Mouse (Mus musculus) heart, embryonic 16.5 days (tissue): ENCODE data around the gene Tmem104. TPM values are rescaled to one million over a fixed set of nuclear protein-coding genes. Genes with fewer than 3 reads are reported as not detected.

Source experiments
- ATAC-seq: fragments of 200-750 bp; cut with Nextera tagmentation; replicated peaks from 2 replicates; pipeline ENCODE4 v1.8.0; 2017; ENCODE audit warnings: moderate number of reproducible peaks; ENCODE audit not compliant: insufficient read depth, low FRiP score; ENCODE audit errors: extremely low read depth
- H3K27ac ChIP-seq: fragments of 300-500 bp; sonication (generic); 2 replicates; pipeline ENCODE4 v1.5.1; 2014; ENCODE audit warnings: mild to moderate bottlenecking, low read length, control low read depth, moderate library complexity
- H3K27me3 ChIP-seq: fragments of 300-500 bp; sonication (generic); 2 replicates; pipeline ENCODE4 v1.6.1; 2014; ENCODE audit warnings: low read length, mixed read lengths; ENCODE audit not compliant: control insufficient read depth, insufficient read depth
- H3K36me3 ChIP-seq: fragments of 300-500 bp; sonication (generic); 2 replicates; pipeline ENCODE4 v1.6.1; 2014; ENCODE audit not compliant: control insufficient read depth, insufficient read depth
- H3K4me1 ChIP-seq: fragments of 300-500 bp; sonication (generic); 2 replicates; pipeline ENCODE4 v1.6.1; 2014; ENCODE audit warnings: low read length, mixed read lengths; ENCODE audit not compliant: control insufficient read depth, insufficient read depth
- H3K4me2 ChIP-seq: fragments of 300-500 bp; sonication (generic); 2 replicates; pipeline ENCODE4 v1.6.1; 2014; ENCODE audit warnings: low read depth, mild to moderate bottlenecking, control low read depth, low read length
- H3K4me3 ChIP-seq: fragments of 300-500 bp; sonication (generic); 2 replicates; pipeline ENCODE4 v1.5.1; 2014; ENCODE audit warnings: mild to moderate bottlenecking, control low read depth, low read length
- H3K9ac ChIP-seq: fragments of 300-500 bp; sonication (generic); 2 replicates; pipeline ENCODE4 v1.6.1; 2014; ENCODE audit warnings: low read length, control low read depth
- H3K9me3 ChIP-seq: fragments of 300-500 bp; sonication (generic); replicated peaks from 2 replicates; pipeline ENCODE4 v1.6.1; 2016; ENCODE audit warnings: low read length; ENCODE audit not compliant: control insufficient read depth
- WGBS: fragments of 180-500 bp; shearing (Covaris S2); extraction: QIAGEN DNeasy Blood & Tissue Kit; methylation state at CpG from one replicate; pipeline ENCODE4 v1.1.7; 2014; 5-methylcytosine and 5-hydroxymethylcytosine counted together
- polyA plus RNA-seq: library from polyadenylated mRNA; unstranded; fragments of >200 nt; fragmentation: Nextera tagmentation; extraction: Ambion mirVana; gene quantifications from 2 replicates; pipeline ENCODE4 v1.2.1, GENCODE M21; 2015

The Tmem104 gene
- polyA plus RNA-seq, 1 experiment from 2014 or later = 6.6 TPM

DNA sequence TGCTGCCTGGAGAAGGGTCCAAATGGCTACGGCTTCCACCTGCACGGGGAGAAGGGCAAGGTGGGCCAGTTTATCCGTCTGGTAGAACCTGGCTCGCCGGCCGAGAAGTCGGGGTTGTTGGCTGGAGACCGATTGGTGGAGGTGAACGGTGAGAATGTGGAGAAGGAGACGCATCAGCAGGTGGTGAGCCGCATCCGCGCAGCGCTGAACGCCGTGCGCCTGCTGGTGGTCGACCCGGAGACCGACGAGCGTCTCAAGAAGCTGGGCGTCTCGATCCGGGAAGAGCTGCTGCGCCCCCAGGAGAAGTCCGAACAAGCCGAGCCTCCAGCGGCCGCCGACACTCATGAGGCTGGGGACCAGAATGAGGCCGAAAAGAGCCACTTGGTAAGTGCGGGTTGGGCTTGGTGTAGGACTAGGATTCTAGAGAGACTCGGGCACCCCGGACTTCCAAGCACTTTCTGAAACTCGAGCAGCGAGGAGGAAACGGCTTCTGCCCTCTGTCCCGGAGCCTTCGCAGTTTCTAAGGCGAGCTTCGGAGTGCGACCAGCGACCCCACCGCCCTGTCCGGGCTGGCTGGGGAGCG lies 23.6 kb upstream of the Tmem104 start:
- Histone ChIP-seq H3K36me3 (no peaks in the 10 kb centered on the region), H3K27ac (peak overlapping the region; percentile 46; the same call in 1 of the 2 replicates), H3K9ac (peak overlapping the region; percentile 75), H3K9me3 (no peaks in the 10 kb centered on the region; the same call in 1 of the 2 replicates), H3K4me1 (peaks cover 28% of the 10 kb centered on the region), H3K4me2 (peak overlapping the region; percentile 95), H3K4me3 (peak overlapping the region; percentile 82), H3K27me3 (peaks cover 4% of the 10 kb centered on the region; the same call in 1 of the 2 replicates)
- WGBS = under 1% methylated on average over 47 of the region's 47 CpGs
- peak; percentile 19; the same call in 1 of the 2 replicates for ATAC-seq

DNA sequence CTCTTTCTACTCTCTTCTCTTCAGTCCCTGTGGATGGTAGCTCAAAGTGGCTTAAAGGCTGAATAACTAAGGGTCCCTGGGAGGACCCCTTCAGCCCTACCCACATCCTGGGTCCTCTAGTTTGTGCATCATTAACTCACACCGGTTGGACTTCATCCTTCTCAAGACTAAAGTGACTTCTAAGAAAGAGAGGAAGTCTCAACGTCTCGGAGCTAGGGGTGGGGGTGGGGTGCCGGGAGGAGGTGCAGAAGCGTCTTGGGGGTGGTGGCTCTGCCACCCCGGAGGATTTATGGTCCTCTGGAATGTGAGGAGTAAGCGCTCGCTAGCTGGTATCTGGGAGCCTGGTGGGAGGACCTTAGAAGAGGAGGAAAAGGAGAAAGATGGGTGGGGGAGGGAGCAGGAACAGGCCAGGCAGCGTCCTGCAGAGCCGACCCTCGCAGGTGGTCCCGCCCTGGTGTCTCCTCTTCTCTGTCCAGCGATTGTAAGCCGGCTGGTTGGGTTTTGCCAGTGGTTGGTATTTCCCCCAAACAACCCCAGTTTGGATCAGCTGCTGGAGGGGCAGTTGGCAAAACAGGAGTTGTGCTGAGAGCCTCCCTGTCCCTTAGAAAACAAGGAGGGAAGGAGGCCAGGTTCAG lies 22.8 kb upstream of the Tmem104 start:
- ATAC-seq = no peak
- no peaks in the 10 kb centered on the region for H3K36me3 ChIP-seq
- H3K4me1 ChIP-seq = peaks cover 28% of the 10 kb centered on the region
- peak overlapping the region; percentile 95 for H3K4me2 ChIP-seq
- H3K27me3 ChIP-seq = peaks cover 4% of the 10 kb centered on the region; the same call in 1 of the 2 replicates
- H3K27ac ChIP-seq = peak overlapping the region; percentile 13; the same call in 1 of the 2 replicates
- H3K4me3 ChIP-seq = peak overlapping the region; percentile 82
- WGBS = 0% methylated on average over 14 of the region's 14 CpGs
- H3K9ac ChIP-seq = peak overlapping the region; percentile 75
- H3K9me3 ChIP-seq = no peaks in the 10 kb centered on the region

DNA sequence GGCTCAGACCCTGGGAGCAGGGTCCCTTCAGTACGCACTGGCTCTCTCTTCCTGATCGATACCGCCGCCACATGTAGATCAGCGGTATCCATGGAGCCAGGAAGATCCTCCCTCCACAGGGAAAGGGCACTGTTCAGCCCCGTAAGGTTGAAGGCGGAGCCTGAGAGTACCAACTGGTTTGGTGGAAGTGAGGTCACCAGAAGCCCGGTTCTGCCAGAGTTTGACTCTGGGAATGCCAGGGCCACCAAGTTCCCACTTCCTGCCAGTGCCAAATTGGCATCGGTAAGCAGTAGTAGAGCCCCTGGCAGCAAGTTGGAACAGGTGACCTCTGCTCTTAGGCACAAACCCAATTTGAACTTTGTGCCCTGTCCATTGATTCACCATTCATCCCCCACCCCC lies 22.3 kb upstream of the Tmem104 start:
- WGBS = 5% methylated on average over 9 of the region's 9 CpGs
- ATAC-seq = no peak
- Histone ChIP-seq H3K27ac (no peak overlapping the region), H3K4me2 (peak overlapping the region; percentile 95), H3K9ac (peak overlapping the region; percentile 75), H3K36me3 (no peaks in the 10 kb centered on the region), H3K4me1 (peaks cover 28% of the 10 kb centered on the region), H3K4me3 (peak overlapping the region; percentile 82), H3K27me3 (peaks cover 4% of the 10 kb centered on the region; the same call in 1 of the 2 replicates), H3K9me3 (no peaks in the 10 kb centered on the region)

DNA sequence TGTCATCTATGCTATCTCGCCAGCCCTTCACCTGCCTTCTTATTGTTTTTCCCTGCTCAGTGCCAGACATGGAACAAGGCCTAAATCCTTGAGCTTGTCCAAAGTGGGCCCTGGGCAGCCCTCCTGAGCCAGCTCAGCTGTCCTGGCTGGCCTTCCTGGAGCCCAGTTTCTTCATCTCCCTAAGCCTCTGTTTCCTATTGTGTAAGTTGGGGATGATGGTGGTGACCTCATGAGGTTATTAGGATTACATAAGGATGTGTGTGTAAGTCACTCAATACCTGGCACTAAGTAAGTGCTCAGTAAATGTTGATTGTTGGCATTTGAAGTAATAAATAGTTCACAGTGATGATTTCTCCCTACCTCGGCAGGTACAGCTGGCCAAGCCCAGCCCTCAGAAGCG lies 20.5 kb upstream of the Tmem104 start:
- 86% methylated on average over 3 of the region's 3 CpGs for WGBS
- no peak overlapping the region for H3K27ac ChIP-seq
- H3K9me3 ChIP-seq = no peaks in the 10 kb centered on the region
- no peak overlapping the region for H3K4me3 ChIP-seq
- no peak overlapping the region for H3K9ac ChIP-seq
- no peaks in the 10 kb centered on the region for H3K36me3 ChIP-seq
- ATAC-seq = no peak
- H3K27me3 ChIP-seq = peaks cover 4% of the 10 kb centered on the region; the same call in 1 of the 2 replicates
- H3K4me1 ChIP-seq = peaks cover 22% of the 10 kb centered on the region
- no peak overlapping the region for H3K4me2 ChIP-seq

DNA sequence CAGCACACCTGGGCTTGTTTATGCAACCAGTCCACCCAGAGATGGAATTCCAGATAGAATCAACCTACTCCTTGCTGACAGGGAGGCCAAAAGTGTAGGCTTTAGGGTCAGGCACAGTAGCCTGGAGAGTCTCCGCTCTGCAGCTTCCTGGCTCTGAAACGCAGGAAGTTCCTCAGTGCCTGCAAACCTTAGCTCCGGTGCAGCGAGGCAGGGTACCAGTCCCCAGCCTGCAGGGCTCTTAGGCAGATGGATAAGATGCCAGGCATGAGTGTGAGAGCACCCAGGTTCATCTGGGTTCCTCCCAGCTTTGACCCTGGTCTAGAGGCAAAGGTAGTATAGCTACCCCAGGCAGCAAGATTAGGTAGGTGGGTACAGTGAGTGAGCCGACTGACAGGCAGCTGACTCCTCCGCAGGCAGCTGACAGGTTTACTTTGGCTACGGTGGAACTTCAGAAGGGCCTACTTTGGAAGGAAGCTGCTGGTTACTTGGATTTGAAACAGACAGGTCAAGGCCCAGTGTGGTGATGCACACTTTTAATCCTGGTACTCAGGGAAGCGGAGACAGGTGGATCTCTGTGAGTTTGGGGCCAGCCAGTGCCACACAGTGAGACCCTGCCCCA lies 19.5 kb upstream of the Tmem104 start:
- no peak overlapping the region for H3K9ac ChIP-seq
- no peak overlapping the region for H3K27ac ChIP-seq
- no peaks in the 10 kb centered on the region for H3K36me3 ChIP-seq
- peaks cover 19% of the 10 kb centered on the region for H3K4me1 ChIP-seq
- WGBS = 65% methylated on average over 8 of the region's 8 CpGs
- ATAC-seq = no peak
- H3K4me3 ChIP-seq = no peak overlapping the region
- H3K27me3 ChIP-seq = peaks cover 4% of the 10 kb centered on the region; the same call in 1 of the 2 replicates
- no peak overlapping the region for H3K4me2 ChIP-seq
- no peaks in the 10 kb centered on the region for H3K9me3 ChIP-seq

DNA sequence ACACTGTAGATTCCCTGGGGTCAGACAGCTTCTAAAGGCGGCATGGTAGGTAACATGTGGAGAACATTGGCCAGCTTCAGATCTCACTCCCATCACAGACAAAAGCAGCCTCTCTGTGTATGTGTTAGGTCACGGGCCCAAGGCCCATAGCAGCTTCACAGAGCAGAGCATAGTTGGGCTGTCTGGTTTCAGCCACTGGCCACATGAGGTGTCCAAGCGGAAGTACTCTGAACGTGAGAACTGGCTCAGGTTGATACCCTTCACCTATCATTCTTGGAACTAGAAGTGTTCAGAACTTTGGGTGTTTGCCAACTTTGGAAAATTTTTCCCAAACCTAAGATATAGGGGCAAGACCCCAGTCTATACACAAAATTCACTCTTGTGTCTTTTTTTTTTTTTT lies 17.9 kb upstream of the Tmem104 start:
- WGBS = 79% methylated on average over 4 of the region's 4 CpGs
- Histone ChIP-seq H3K9ac (no peak overlapping the region), H3K36me3 (no peaks in the 10 kb centered on the region), H3K4me3 (no peak overlapping the region), H3K4me2 (no peak overlapping the region), H3K9me3 (no peaks in the 10 kb centered on the region), H3K27ac (no peak overlapping the region), H3K4me1 (peaks cover 25% of the 10 kb centered on the region), H3K27me3 (peaks cover 4% of the 10 kb centered on the region; the same call in 1 of the 2 replicates)
- ATAC-seq = no peak

DNA sequence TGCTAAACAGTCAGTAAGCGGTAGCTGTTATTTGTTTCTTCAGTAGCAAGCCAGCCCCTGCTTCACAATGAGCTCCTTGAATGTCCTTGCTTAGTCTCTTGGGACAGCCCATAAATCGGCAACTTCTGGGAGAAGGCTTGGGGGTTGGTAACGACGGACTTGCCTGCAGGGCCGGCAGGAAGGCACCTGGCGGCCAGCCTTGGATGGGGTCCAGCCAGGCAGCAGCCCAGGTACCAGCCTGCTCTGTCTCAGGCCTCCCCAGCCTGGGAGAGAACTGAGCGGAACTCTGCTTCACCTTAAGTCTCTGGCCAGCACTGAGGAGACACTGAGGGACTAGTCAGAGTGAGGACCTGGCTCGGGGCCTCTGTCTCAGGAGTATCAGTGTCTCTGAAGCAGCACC lies 16.2 kb upstream of the Tmem104 start:
- Histone ChIP-seq H3K4me3 (no peak overlapping the region), H3K9ac (no peak overlapping the region), H3K9me3 (no peaks in the 10 kb centered on the region), H3K4me2 (no peak overlapping the region), H3K27ac (no peak overlapping the region), H3K27me3 (no peaks in the 10 kb centered on the region), H3K36me3 (no peaks in the 10 kb centered on the region), H3K4me1 (peaks cover 20% of the 10 kb centered on the region)
- no peak for ATAC-seq
- 58% methylated on average over 8 of the region's 8 CpGs for WGBS

DNA sequence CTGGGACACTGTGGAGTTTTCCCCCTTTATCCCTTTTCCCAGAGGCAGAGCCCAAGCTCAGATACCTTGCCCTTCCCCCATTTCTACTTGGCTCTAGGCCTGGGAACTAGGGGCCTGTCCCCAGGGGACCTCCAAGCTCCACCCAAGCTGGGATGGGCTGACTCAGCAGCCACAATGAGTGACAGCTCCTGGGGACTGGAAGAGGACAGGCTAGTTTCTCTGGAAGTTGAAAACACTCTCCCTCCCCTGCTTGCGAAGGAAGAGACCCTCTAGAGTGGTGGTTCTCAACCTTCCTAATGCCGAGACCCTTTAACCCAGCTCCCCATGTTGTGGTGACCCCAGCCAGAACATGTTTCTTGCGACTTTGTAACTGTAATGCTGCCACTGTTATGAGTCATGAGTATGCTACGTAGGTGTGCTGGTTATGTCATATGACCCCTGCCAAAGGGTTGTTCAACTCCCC lies 14.4 kb upstream of the Tmem104 start:
- WGBS = 36% methylated on average over 4 of the region's 4 CpGs
- ATAC-seq = peak; percentile 64
- Histone ChIP-seq H3K4me2 (no peak overlapping the region), H3K4me1 (peaks cover 23% of the 10 kb centered on the region), H3K4me3 (no peak overlapping the region), H3K27me3 (no peaks in the 10 kb centered on the region), H3K9me3 (no peaks in the 10 kb centered on the region), H3K36me3 (no peaks in the 10 kb centered on the region), H3K9ac (no peak overlapping the region), H3K27ac (no peak overlapping the region)
